In the genomic region with DNA sequence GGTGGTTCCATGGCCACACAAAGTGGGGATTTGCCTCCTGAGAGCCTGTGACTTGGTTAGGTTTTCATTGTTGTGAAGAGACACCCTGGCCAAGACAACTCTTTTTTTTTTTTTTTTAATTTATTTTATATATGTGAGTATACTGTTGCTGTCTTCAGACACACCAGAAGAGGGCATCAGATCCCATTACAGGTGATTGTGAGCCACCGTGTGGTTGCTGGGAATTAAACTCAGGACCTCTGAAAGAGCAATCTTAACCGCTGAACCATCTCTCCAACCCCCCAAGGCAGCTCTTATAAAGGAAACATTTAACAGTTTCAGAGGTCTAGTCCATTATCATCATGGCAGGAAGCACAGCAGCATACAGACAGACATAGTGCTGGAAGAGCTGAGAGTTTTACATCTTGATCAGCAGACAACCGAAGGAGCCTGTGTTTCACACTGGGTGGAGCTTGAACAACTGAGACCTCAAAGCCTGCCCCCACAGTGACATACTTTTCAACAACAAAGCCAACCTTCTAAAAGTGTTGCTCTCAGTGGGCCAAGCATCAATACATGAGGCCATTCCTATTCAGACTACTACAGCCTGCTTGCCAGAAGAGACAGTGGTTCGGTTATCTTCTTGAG, we compare ENCODE assay signal across 1 mouse cellular context.
TF ChIP-seq lines count a peak whose summit lies in the region.

No protein-coding gene starts in this region.

TF ChIP-seq in CH12.LX, 34 proteins besides CTCF, POLR2A, EP300 and RAD21:
- TF ChIP-seq ELF1 (IDR thresholded peaks at IDR 0.05; ENCODE audit: low read depth, low read length) (no peak), MAZ (IDR thresholded peaks at IDR 0.05; ENCODE audit: low read depth, low read length) (no peak), KAT2A (IDR thresholded peaks at IDR 0.05; ENCODE audit: insufficient replicate concordance, low read length) (no peak), TCF12 (IDR thresholded peaks at IDR 0.05; ENCODE audit: low read depth, low read length) (no peak), ETS1 (conservative IDR thresholded peaks at IDR 0.05; ENCODE audit: low read depth, low read length) (no peak), IRF4 (IDR thresholded peaks at IDR 0.05; ENCODE audit: low read depth, low read length) (no peak), ZNF384 (IDR thresholded peaks at IDR 0.05; ENCODE audit: low read depth, low read length) (0 out of 2 replicates have a peak, but pooled peaks have one; percentile 41)
TF ChIP-seq in CH12.LX: peak in this region for 1.
